Mouse (Mus musculus): ENCODE data around the gene Cobl. TPM values are rescaled to one million over a fixed set of nuclear protein-coding genes. Genes with fewer than 3 reads are reported as not detected.

Cobl gene
- polyA plus RNA-seq (2015; fragmentation: Nextera tagmentation; extraction: Ambion mirVana) = 31.0 and 40.0 TPM in 2 replicates

- WGBS = 1% methylated on average over 70 of the region's 89 CpGs
- Histone ChIP-seq H3K27ac (replicated peaks) (no peak within 1 kb of the TSS), H3K27me3 (replicated peaks) (peaks cover 35% of the 10 kb centered on the region), H3K4me1 (peaks cover 10% of the 10 kb centered on the region), H3K9ac (peak within 1 kb of the TSS; percentile 88), H3K4me2 (peak within 1 kb of the TSS; percentile 91), H3K9me3 (no peaks in the 10 kb centered on the region), H3K4me3 (peak within 1 kb of the TSS; percentile 80), H3K36me3 (no peaks in the 10 kb centered on the region)
- no peak; the same call in 1 of the 2 replicates for ATAC-seq (ENCODE audit: extremely low read depth, insufficient number of reproducible peaks, low FRiP score, low TSS enrichment)
These were observed at the start of gene Cobl for GRCm38 (mm10) chr11:12464181-12465162. Gene Cobl, minus strand, starts transcription at chr11:12464960.

- Histone ChIP-seq H3K4me2 (no peak overlapping the region), H3K4me3 (no peak overlapping the region), H3K4me1 (no peaks in the 10 kb centered on the region), H3K36me3 (no peaks in the 10 kb centered on the region), H3K27me3 (replicated peaks) (no peaks in the 10 kb centered on the region), H3K9me3 (no peaks in the 10 kb centered on the region), H3K9ac (no peak overlapping the region), H3K27ac (replicated peaks) (no peak overlapping the region)
- 48% methylated on average over 5 of the region's 5 CpGs for WGBS
- ATAC-seq (ENCODE audit: extremely low read depth, insufficient number of reproducible peaks, low FRiP score, low TSS enrichment) = no peak
These were observed 49.0 kb upstream of the Cobl start for GRCm38 (mm10) chr11:12513796-12514195.

GRCm38 (mm10) chr11:12506371-12506890, 41.7 kb upstream of the Cobl start:
- 83% methylated on average over 6 of the region's 6 CpGs for WGBS
- Histone ChIP-seq H3K4me1 (no peaks in the 10 kb centered on the region), H3K9ac (no peak overlapping the region), H3K4me2 (no peak overlapping the region), H3K27ac (replicated peaks) (no peak overlapping the region), H3K9me3 (no peaks in the 10 kb centered on the region), H3K36me3 (no peaks in the 10 kb centered on the region), H3K27me3 (replicated peaks) (no peaks in the 10 kb centered on the region), H3K4me3 (no peak overlapping the region)
- no peak for ATAC-seq (ENCODE audit: extremely low read depth, insufficient number of reproducible peaks, low FRiP score, low TSS enrichment)

DNA sequence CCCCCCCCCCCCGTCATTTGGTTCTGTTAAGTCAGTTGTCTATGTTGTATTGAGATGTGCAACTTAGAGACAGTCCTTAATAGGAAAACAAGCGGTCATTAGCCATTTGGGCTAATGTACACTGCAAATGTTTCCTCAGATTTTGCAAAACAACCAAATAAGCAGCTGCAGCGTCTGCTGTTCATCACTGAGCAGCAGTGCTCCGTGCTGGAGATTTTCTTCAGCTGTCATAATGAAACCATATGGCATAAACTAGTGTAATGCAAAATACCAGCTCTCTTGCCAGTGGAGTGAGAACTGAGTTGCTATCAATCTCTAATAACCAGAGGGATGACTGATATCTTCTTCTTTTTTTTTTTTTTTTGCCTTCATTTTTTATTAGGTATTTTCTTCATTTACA, 39.0 kb upstream of the Cobl start:
- Histone ChIP-seq H3K4me2 (no peak overlapping the region), H3K27me3 (replicated peaks) (no peaks in the 10 kb centered on the region), H3K9me3 (no peaks in the 10 kb centered on the region), H3K27ac (replicated peaks) (no peak overlapping the region), H3K4me1 (no peaks in the 10 kb centered on the region), H3K4me3 (no peak overlapping the region), H3K36me3 (no peaks in the 10 kb centered on the region), H3K9ac (no peak overlapping the region)
- 75% methylated on average over 4 of the region's 4 CpGs for WGBS
- ATAC-seq (ENCODE audit: extremely low read depth, insufficient number of reproducible peaks, low FRiP score, low TSS enrichment) = no peak

DNA sequence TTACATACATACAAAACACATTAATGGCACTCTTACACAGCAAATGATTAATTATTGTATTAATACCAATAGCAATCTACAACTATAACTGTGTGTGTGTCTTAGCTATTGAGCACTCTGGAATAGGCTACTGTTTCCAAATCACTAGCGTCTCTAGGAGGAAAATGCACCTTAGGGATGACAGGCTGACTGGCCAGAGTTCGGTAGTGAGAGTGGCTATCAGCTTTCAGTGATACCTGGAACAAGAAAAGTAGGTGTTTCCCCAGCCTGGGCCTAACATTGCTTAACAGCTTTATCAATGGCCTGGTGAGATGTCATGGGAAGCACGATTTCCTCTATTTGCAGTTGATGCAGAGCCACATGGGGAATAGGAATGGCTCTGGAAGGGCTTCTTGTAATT, 37.0 kb upstream of the Cobl start:
- WGBS = 65% methylated on average over 3 of the region's 3 CpGs
- Histone ChIP-seq H3K9ac (no peak overlapping the region), H3K4me3 (no peak overlapping the region), H3K27me3 (replicated peaks) (no peaks in the 10 kb centered on the region), H3K27ac (replicated peaks) (no peak overlapping the region), H3K4me2 (no peak overlapping the region), H3K36me3 (no peaks in the 10 kb centered on the region), H3K9me3 (no peaks in the 10 kb centered on the region), H3K4me1 (no peaks in the 10 kb centered on the region)
- no peak for ATAC-seq (ENCODE audit: extremely low read depth, insufficient number of reproducible peaks, low FRiP score, low TSS enrichment)

GRCm38 (mm10) chr11:12493791-12494190, 29.0 kb upstream of the Cobl start:
- Histone ChIP-seq H3K9ac (no peak overlapping the region), H3K36me3 (no peaks in the 10 kb centered on the region), H3K9me3 (no peaks in the 10 kb centered on the region), H3K27me3 (replicated peaks) (no peaks in the 10 kb centered on the region), H3K27ac (replicated peaks) (no peak overlapping the region), H3K4me2 (no peak overlapping the region), H3K4me3 (no peak overlapping the region), H3K4me1 (peaks cover 6% of the 10 kb centered on the region)
- ATAC-seq (ENCODE audit: extremely low read depth, insufficient number of reproducible peaks, low FRiP score, low TSS enrichment) = no peak

DNA sequence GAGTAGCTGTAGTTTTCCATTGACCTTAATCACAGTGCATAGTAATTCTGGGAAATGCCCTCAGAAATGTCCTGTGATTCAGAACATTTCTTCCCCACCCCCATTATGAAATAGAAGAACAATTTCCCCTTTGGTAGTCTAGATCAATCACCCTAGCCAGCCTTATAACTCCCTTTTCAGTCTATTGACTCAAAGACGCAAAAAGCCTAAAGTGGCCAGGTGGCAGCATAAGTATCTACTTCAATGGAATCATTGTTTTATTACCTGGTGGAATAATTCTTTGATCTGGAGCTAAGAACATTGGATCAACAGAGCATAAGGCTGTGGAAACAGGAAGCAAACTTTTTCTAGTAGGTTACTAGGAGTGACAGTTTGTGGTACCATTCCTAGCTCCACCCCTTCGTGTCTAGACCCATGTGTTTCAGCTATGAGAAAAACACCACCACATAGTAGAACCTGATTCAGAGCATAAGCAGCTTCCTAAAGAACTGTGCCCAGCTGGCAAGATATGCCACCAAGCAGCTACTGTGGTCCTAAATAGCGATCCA, 15.2 kb upstream of the Cobl start:
- no peak overlapping the region for H3K4me3 ChIP-seq
- no peaks in the 10 kb centered on the region for H3K36me3 ChIP-seq
- no peaks in the 10 kb centered on the region for H3K27me3 ChIP-seq (replicated peaks)
- H3K9me3 ChIP-seq = no peaks in the 10 kb centered on the region
- H3K27ac ChIP-seq (replicated peaks) = no peak overlapping the region
- 84% methylated on average over 3 of the region's 3 CpGs for WGBS
- H3K4me1 ChIP-seq = no peaks in the 10 kb centered on the region
- no peak overlapping the region for H3K4me2 ChIP-seq
- no peak for ATAC-seq (ENCODE audit: extremely low read depth, insufficient number of reproducible peaks, low FRiP score, low TSS enrichment)
- no peak overlapping the region for H3K9ac ChIP-seq

DNA sequence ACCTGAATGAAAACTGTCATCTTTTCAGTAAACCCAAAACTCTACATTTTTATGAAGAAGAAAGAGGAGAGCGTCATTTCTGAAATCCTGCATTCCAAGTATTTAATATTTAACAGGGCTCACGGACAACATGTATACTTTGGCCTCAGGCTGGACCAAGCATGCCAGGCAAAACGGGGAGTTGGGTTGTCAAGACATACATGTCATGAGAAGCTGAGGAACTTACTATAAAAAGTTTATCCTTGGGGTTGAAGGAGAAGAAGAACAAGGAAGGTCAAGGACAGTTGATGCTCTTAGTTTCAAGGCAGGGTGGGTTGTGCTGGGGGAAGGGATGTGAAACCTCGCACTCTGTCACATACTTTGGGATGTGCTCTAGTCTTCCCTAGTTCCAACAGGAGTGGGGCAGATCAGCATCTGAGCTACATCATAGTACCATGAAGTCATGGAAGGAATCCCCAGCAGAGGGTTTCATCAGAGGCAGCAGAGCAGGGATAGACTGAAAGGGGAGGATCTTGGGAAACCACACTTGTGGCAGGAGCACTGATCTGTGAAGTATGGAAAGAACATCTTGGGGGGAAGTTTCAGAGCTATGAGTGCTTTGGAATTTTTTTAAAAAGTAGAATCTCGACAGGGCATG, 9.7 kb upstream of the Cobl start:
- Histone ChIP-seq H3K36me3 (no peaks in the 10 kb centered on the region), H3K9ac (no peak overlapping the region), H3K27me3 (replicated peaks) (no peaks in the 10 kb centered on the region), H3K4me3 (no peak overlapping the region), H3K27ac (replicated peaks) (no peak overlapping the region), H3K4me1 (no peaks in the 10 kb centered on the region), H3K4me2 (no peak overlapping the region), H3K9me3 (no peaks in the 10 kb centered on the region)
- ATAC-seq (ENCODE audit: extremely low read depth, insufficient number of reproducible peaks, low FRiP score, low TSS enrichment) = no peak
- 68% methylated on average over 5 of the region's 5 CpGs for WGBS

DNA sequence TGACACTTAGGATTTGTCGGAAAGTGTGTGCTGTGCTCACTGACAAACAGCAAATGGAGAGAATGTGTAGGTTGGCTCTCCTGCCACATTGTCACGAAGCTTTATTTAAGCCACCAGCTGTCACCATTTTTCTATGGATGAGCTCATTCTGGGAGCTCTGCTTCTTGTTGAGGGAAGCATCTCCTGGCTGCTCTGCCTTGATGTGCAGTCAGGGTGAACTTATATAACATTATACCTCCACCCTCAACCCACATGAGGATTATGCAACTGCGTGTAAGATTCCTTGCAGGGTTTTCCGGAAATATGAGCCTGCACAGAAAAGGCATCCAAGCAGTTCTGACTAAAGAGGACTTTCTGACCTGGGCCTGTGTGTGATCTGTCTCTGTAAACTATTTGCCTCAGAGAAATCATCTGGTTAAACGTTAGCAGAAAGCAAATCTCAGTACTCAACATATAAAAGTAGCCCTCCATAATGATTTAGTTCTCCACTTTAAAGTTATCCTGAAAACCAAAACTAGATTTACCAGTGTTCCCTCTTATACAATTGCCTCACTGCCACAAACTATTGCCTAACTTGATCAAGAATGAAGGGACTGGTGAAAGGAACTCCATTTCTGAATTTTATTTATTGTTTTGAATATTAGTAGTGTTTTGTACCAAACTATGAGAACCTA, 9.0 kb upstream of the Cobl start:
- Histone ChIP-seq H3K9ac (no peak overlapping the region), H3K27me3 (replicated peaks) (no peaks in the 10 kb centered on the region), H3K9me3 (no peaks in the 10 kb centered on the region), H3K4me1 (no peaks in the 10 kb centered on the region), H3K27ac (replicated peaks) (no peak overlapping the region), H3K4me3 (no peak overlapping the region), H3K36me3 (no peaks in the 10 kb centered on the region), H3K4me2 (no peak overlapping the region)
- ATAC-seq (ENCODE audit: extremely low read depth, insufficient number of reproducible peaks, low FRiP score, low TSS enrichment) = no peak
- WGBS = 60% methylated on average over 5 of the region's 5 CpGs

DNA sequence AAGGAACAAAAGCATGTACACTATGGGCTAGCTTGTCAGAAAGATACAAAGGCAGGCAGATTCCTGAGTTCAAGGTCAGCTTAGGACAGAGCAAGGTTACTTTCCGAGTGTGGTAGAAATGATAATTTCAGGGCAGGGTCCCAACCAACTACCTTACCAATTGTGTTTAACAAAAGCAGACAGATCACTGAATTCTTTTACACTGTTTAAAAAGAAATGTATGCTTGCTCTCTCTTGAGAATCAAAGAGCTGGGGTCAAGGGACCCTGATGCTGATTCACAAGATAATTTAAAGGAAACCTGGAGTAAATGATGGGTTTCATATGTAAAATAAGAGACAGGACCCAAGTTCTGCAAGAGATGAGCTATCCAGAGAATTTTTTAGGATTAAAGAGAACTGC, 4.9 kb upstream of the Cobl start:
- H3K27ac ChIP-seq (replicated peaks) = no peak overlapping the region
- WGBS = 60% methylated on average over 1 of the region's 1 CpGs
- no peak overlapping the region for H3K4me2 ChIP-seq
- H3K27me3 ChIP-seq (replicated peaks) = peaks cover 13% of the 10 kb centered on the region; the same call in 1 of the 2 replicates
- H3K4me3 ChIP-seq = no peak overlapping the region
- H3K9ac ChIP-seq = no peak overlapping the region
- no peaks in the 10 kb centered on the region for H3K4me1 ChIP-seq
- H3K9me3 ChIP-seq = no peaks in the 10 kb centered on the region
- no peaks in the 10 kb centered on the region for H3K36me3 ChIP-seq
- no peak for ATAC-seq (ENCODE audit: extremely low read depth, insufficient number of reproducible peaks, low FRiP score, low TSS enrichment)

GRCm38 (mm10) chr11:12468661-12469060, 3.9 kb upstream of the Cobl start:
- Histone ChIP-seq H3K4me3 (no peak overlapping the region), H3K9me3 (no peaks in the 10 kb centered on the region), H3K36me3 (no peaks in the 10 kb centered on the region), H3K27ac (replicated peaks) (no peak overlapping the region), H3K27me3 (replicated peaks) (peaks cover 23% of the 10 kb centered on the region), H3K4me2 (no peak overlapping the region), H3K9ac (no peak overlapping the region), H3K4me1 (peaks cover 8% of the 10 kb centered on the region)
- no peak for ATAC-seq (ENCODE audit: extremely low read depth, insufficient number of reproducible peaks, low FRiP score, low TSS enrichment)
- WGBS = 70% methylated on average over 2 of the region's 2 CpGs
